Mouse (Mus musculus): ENCODE results near the gene Gm17545. TPM values are rescaled to one million over a fixed set of nuclear protein-coding genes. Genes with fewer than 3 reads are reported as not detected.

The Gm17545 gene
- total RNA-seq, 2 experiments from 2014 or later, result not detected

DNA sequence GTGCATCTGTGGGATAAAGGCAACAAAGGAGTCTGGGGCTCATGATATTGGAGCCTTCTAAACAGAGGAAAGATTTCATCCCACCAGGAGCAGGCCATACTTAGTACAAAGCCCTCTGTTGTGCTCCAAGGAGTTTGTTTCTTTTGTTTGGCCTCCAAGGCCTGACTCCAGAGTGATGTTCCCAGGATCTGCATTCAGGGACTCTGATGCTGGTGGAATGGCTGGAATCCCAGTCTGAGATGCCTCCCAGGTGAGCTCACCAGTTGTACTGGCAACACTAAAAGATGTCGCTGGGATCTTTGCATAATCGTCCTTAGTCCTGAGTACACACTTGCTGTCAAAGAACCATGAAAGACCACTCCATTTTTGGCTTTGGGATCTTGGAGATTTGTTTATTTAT lies 20.0 kb upstream of the Gm17545 start:
- ATAC-seq (replicated peaks; ENCODE audit: low FRiP score, low TSS enrichment, poor library complexity, severe bottlenecking), result no peak

- no peak for ATAC-seq (replicated peaks; ENCODE audit: low FRiP score, low TSS enrichment, poor library complexity, severe bottlenecking)
These were observed 15.3 kb upstream of the Gm17545 start for GRCm38 (mm10) chr9:22438826-22439225.

DNA sequence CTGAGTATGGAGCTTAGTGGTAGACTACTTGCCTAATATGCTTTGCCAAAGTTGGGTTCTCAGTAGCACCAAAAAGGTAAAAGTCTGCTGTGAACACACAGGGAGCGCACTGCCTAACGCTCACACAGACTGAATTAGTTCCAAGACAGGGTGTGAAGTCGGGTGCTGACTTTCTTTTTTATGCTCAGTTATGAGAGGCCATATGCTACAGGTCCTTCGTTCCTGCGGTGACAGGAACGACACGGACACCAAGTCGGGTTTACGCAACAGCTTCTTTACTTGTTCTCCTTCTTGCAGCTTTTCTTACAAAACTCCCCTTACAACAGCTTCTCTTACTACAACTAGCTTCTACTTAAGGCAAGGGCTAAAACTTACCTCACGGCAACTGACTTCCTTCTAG lies 10.9 kb upstream of the Gm17545 start:
- ATAC-seq (replicated peaks; ENCODE audit: low FRiP score, low TSS enrichment, poor library complexity, severe bottlenecking), result no peak

GRCm38 (mm10) chr9:22445123-22445522 lies 9.0 kb upstream of the Gm17545 start:
- no peak for ATAC-seq (replicated peaks; ENCODE audit: low FRiP score, low TSS enrichment, poor library complexity, severe bottlenecking)

DNA sequence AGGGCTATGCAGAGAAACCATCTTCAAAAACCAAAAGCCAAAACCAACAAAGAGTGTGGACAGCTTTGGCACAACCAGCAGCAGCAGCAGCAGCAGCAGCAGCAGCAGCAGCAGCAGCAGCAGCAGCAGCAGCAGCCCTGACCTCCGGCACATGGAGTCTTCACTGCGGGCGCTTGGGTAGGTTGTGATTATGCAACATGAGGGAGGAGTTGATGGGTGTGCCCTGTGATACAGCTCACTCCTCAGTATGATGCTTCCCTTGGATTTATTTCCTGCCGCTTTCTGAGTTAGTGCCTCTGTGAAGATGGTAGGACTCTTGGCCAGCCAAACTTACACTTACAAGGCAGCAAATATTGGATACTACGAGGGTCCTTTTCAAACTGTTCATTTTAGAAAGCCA lies 6.9 kb upstream of the Gm17545 start:
- ATAC-seq (replicated peaks; ENCODE audit: low FRiP score, low TSS enrichment, poor library complexity, severe bottlenecking), result no peak

GRCm38 (mm10) chr9:22448420-22448819 lies 5.7 kb upstream of the Gm17545 start:
- ATAC-seq (replicated peaks; ENCODE audit: low FRiP score, low TSS enrichment, poor library complexity, severe bottlenecking), result no peak

GRCm38 (mm10) chr9:22449209-22449608 lies 4.9 kb upstream of the Gm17545 start:
- no peak for ATAC-seq (replicated peaks; ENCODE audit: low FRiP score, low TSS enrichment, poor library complexity, severe bottlenecking)

- no peak for ATAC-seq (replicated peaks; ENCODE audit: low FRiP score, low TSS enrichment, poor library complexity, severe bottlenecking)
These were observed 1.4 kb upstream of the Gm17545 start for GRCm38 (mm10) chr9:22452697-22453096.

- ATAC-seq (replicated peaks; ENCODE audit: low FRiP score, low TSS enrichment, poor library complexity, severe bottlenecking), result peak; percentile 95
These were observed 577 bp upstream of the Gm17545 start for GRCm38 (mm10) chr9:22453501-22453924.

DNA sequence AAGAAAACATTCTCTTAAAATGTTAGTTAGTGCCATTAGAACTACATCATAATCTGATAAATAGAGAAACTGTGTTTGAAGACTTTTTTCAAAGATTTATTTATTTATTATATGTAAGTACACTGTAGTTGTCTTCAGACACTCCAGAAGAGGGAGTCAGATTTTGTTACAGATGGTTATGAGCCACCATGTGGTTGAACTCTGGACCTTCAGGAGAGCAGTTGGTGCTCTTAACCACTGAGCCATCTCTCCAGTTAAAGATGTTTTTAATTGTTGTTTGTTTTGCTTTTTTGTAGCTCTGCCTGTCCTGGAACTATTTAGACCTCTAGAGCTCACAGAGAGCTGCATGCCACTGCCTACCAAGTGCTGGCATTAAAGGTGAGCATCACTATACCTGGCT lies 951 bp downstream of the Gm17545 start:
- ATAC-seq (replicated peaks; ENCODE audit: low FRiP score, low TSS enrichment, poor library complexity, severe bottlenecking), result no peak

DNA sequence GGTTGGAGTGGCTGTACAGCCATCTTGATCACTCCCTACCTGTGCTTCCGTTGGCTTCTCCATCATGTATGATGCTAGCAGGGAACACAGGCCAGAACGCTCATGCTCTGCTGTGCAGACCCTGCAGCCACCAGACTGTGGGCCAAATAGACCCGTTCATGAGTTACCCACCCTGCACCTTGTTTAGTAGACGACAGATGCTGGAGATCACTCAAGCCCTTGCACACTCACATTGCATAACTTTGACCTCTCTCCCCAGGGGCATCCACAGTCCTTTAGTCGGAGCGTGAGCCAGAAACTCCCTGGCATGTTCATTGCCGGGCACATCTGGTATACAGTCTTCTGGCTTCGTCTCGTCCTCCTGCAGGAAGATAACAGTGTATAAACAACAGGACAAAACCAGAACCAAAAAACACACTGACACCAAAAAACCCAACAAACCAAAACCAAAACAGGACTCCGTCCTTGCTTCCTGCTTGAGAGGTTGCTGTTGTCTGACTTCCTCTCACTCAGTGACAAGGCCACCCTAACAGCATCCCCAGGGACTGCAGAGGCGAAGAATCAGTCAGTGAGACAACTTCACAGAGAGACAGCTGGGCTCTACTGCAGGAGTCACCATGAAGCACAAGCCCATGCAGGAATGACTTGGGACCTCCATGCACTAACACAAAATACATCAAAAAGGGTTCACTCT lies 3.2 kb downstream of the Gm17545 start:
- ATAC-seq (replicated peaks; ENCODE audit: low FRiP score, low TSS enrichment, poor library complexity, severe bottlenecking), result no peak

DNA sequence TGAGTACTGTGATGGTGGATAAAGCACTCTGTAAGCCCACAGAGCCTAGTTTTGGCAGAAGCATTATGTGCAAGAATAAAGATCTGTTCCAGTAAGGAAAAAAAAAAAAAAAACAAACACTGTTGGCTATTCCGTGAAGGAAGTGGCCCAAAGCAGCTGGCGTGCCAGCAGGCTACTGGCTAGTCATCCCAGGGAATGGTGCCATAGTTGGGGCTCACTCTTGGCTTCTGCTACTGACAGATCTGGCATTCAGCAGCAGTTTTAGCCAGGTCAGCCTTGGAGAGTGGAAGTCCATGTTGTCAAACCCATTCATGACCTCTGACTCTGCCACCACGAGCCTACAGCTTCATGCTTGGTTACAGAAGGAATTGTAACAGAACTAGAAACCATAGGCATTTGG lies 7.9 kb downstream of the Gm17545 start:
- no peak for ATAC-seq (replicated peaks; ENCODE audit: low FRiP score, low TSS enrichment, poor library complexity, severe bottlenecking)

DNA sequence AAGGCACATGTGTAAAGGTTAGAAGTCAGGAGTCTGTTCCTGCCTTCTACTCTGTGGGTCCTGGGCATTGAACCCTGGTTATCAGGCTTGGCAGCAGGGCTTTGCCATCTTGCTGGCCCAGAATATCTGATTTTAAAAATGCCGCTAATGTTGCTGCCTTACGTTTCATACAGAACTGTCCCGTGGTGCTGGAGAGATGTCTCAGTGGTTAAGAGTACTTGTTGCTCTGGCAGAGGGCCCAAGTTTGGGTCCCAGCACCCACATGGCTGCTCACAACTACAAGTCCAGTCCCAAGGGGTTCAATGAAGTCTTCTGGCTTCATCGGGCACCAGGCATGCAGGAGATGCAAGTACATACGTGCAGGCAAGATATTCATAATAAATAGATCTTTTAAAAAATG lies 12.1 kb downstream of the Gm17545 start:
- no peak for ATAC-seq (replicated peaks; ENCODE audit: low FRiP score, low TSS enrichment, poor library complexity, severe bottlenecking)

DNA sequence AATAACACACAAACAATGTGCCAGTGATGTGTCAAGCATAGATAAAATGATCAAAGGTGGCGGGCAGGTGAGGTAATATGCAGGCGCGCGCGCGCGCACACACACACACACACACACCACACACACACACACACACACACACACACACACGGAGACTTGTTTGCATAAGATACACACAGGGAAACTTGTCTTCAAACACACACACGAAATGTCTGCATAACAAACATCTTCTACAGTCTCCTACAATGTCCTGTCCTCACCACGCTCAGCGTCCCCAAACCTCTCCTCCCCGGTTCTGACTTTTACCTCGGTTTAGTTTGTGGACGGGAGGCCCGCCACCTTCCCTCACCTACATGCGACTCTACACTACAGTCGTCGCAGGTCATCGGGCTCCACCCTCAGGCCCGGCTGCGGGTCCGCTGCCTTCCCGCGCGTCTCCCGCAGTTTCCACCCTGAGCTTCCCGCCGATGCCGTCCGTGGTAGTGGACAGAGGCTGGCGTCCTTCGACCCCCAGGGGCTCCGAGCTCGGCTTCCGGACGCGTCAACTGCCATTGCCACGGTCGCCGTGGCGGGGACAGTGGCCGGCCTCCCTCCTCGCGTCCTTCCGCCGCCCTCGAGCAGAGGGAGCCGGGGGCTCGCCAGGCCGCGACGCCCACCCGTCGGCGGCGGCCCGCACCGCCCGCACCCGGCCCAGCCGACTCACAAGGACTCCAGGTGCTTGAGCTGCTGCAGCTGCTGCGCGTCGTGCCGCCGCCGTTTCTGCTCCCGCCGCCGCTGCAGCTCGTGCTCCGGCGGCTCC lies 13.5 kb downstream of the Gm17545 start:
- peak; percentile 56 for ATAC-seq (replicated peaks; ENCODE audit: low FRiP score, low TSS enrichment, poor library complexity, severe bottlenecking)

- ATAC-seq (replicated peaks; ENCODE audit: low FRiP score, low TSS enrichment, poor library complexity, severe bottlenecking), result peak; percentile 77
These were observed 14.2 kb downstream of the Gm17545 start for GRCm38 (mm10) chr9:22468170-22468898.

DNA sequence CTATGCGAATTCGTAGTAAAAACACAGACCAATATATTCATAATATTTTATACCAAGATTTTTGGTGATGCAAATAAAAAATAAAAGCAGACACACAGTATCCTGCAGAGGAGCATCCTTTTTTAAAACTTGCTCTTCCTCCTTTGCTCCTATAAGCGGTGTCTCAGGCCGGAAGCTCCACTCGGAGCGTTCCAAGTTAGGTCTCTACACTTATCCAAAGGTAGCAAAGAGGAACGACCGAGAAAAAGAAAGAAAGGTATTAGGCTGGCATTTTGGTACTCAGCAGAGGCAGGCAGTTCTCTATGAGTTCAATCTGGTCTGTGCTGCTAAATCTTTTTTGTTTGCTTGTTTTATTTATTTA lies 14.8 kb downstream of the Gm17545 start:
- no peak for ATAC-seq (replicated peaks; ENCODE audit: low FRiP score, low TSS enrichment, poor library complexity, severe bottlenecking)

DNA sequence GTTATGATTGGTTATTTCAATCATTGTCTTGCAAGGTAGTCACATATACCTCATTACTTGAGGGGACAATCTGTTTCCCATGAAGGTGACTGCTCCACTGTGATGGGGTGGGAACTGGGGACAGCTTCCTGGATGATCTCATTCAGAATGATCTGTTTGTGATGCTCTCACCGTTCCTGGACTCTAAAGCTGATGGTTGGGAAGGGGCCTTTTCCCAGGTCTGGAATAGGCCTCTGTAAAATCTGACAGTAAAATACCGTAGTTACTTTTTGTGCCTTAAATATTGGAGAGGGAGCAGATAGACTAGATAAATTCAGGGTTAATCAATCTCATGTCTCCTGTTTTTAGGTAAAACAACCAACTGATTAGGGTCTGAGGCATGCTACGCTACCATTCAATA lies 15.6 kb downstream of the Gm17545 start, which contains the start of gene Rp9:
Rp9 (minus strand) TSS at position 101 of the 400 bp plus-strand sequence.
- no peak for ATAC-seq (replicated peaks; ENCODE audit: low FRiP score, low TSS enrichment, poor library complexity, severe bottlenecking)

DNA sequence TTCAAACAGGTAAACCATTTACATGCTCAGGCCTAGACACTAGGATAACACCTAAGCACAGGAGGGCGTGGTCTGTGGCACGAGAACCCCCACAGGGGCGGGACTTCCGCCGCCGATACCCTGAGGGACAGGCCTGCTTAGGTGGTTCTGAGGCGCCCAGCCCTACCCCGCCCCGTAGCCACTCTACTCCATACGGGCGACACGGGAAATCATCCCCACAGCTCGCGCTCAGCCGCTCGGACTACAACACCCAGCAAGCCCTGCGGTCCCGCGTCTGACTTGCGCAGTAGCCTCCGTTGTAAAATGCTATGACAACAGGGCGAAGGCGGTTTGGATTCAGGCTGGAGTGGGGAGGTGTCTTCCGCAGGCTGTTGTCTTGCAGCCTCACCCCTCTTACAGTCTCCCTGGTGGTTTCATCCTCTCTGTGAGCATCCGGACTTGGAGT lies 21.4 kb downstream of the Gm17545 start, which contains the start of gene Bbs9:
Bbs9 (plus strand) TSS at position 292 of the 445 bp plus-strand sequence.
- peak; percentile 100 for ATAC-seq (replicated peaks; ENCODE audit: low FRiP score, low TSS enrichment, poor library complexity, severe bottlenecking)

- ATAC-seq (replicated peaks; ENCODE audit: low FRiP score, low TSS enrichment, poor library complexity, severe bottlenecking), result peak; percentile 28; the same call in 1 of the 2 replicates
These were observed 22.2 kb downstream of the Gm17545 start for GRCm38 (mm10) chr9:22476265-22476664.

- ATAC-seq (replicated peaks; ENCODE audit: low FRiP score, low TSS enrichment, poor library complexity, severe bottlenecking), result no peak
These were observed 24.9 kb downstream of the Gm17545 start for GRCm38 (mm10) chr9:22478946-22479345.

All from megakaryocyte-erythroid progenitor cell, adult 5-6 weeks (primary cell).